Comparison of ENCODE assay signal across 16 mouse cellular contexts in the genomic region with DNA sequence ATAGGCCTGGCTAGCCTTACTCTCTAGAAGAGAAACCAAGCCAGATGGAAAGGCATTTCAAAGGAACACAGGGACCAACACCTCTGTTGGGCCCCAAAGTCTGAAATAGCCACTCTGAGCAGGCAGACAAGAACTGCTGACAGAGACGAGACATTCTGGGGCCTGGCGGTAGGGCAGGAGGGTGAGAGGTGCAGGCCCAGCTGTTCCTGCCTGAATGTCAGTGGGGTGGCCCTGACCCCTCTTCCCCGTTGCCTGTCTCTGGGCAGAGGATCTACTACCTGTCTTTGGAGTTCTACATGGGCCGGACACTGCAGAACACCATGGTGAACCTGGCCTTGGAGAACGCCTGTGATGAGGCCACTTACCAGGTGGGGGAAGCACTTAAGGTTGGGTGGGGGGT. TPM values are rescaled to one million over a fixed set of nuclear protein-coding genes. Genes with fewer than 3 reads are reported as not detected.
DNase-seq lines count a peak whose midpoint lies in the region; ATAC-seq lines count a peak whose summit lies in the region.
"Had no signal": no experiment of that assay in that cellular context is flagged by ENCODE, and none has a peak within 500 bp of the region (broad histone marks: within the 10 kb centered on the region; RNA-seq: fewer than 3 reads in every experiment).

No protein-coding gene starts in this region.

- no peak for DNase-seq in heart, postnatal 14 days
- no peak for DNase-seq in kidney, adult 9 months
- DNase-seq: cerebellum, postnatal 10 days; kidney, adult 8-10 months; liver, embryonic 13.5 days had no signal

- H3K4me1 ChIP-seq in heart, embryonic 14.5 days (ENCODE audit: control insufficient read depth in 2 of 2, insufficient read depth in 2 of 2, low read length in 2 of 2): peaks cover 30 to 52% of the 10 kb centered on the region in 2 experiments
- peaks cover 69% of the 10 kb centered on the region for H3K4me1 ChIP-seq in kidney, embryonic 15.5 days
- peaks cover 6% of the 10 kb centered on the region for H3K4me1 ChIP-seq in brown adipose tissue, adult 24 weeks (ENCODE audit: control insufficient read depth, insufficient read depth, insufficient read length, low read length)
- H3K4me1 ChIP-seq in embryonic facial prominence, embryonic 15.5 days: peaks cover 33% of the 10 kb centered on the region

- H3K9me3 ChIP-seq in heart, embryonic 14.5 days (ENCODE audit: control insufficient read depth, low read length): no peaks in the 10 kb centered on the region
- H3K9me3 ChIP-seq in kidney, embryonic 15.5 days (replicated peaks): no peaks in the 10 kb centered on the region
- H3K9me3 ChIP-seq in embryonic facial prominence, embryonic 15.5 days (replicated peaks): no peaks in the 10 kb centered on the region
- H3K9me3 ChIP-seq: forebrain, embryonic 12.5 days; G1E; liver, embryonic 13.5 days; neural tube, embryonic 13.5 days; stomach, embryonic 15.5 days had no signal

- H3K27ac ChIP-seq in heart, embryonic 14.5 days (replicated peaks in 1 of 2; ENCODE audit: control insufficient read depth in 1 of 2, insufficient read depth in 1 of 2, low read depth in 2 of 2, low read length in 2 of 2): peak overlapping the region; percentile 89 to 94
- H3K27ac ChIP-seq in kidney, embryonic 15.5 days: peak overlapping the region; percentile 87
- no peak overlapping the region for H3K27ac ChIP-seq in brown adipose tissue, adult 24 weeks (replicated peaks; ENCODE audit: low read depth, low read length)
- no peak overlapping the region for H3K27ac ChIP-seq in embryonic facial prominence, embryonic 15.5 days (replicated peaks)
- H3K27ac ChIP-seq: forebrain, embryonic 12.5 days; hindbrain, embryonic 14.5 days; left cerebral cortex, adult 2 months; liver, embryonic 13.5 days; neural tube, embryonic 13.5 days; stomach, embryonic 15.5 days had no signal

- ATAC-seq in heart, embryonic 14.5 days (ENCODE audit: insufficient number of reproducible peaks, insufficient read depth, low FRiP score, low read depth): no peak
- no peak for ATAC-seq in kidney, embryonic 15.5 days (replicated peaks; ENCODE audit: low FRiP score)
- ATAC-seq in embryonic facial prominence, embryonic 15.5 days (ENCODE audit: insufficient number of reproducible peaks, low FRiP score, low TSS enrichment, low read depth): no peak
- no peak for ATAC-seq in activated CD4-positive, CD25-positive, alpha-beta regulatory T cell, adult 4 months

- peak overlapping the region; percentile 48 to 49 for H3K4me3 ChIP-seq in heart, embryonic 14.5 days (ENCODE audit: control insufficient read depth in 1 of 2, insufficient read depth in 1 of 2, low read depth in 1 of 2, low read length in 2 of 2)
- 0 out of 2 replicates have a peak overlapping the region, but pooled peaks have one; percentile 5 for H3K4me3 ChIP-seq in kidney, embryonic 15.5 days (replicated peaks)
- peak overlapping the region; percentile 46 for H3K4me3 ChIP-seq in brown adipose tissue, adult 24 weeks (ENCODE audit: insufficient read depth, low read depth, low read length)
- H3K4me3 ChIP-seq in embryonic facial prominence, embryonic 15.5 days (replicated peaks): no peak overlapping the region
- H3K4me3 ChIP-seq: forebrain, embryonic 12.5 days; left cerebral cortex, adult 2 months; liver, embryonic 13.5 days; neural tube, embryonic 13.5 days; stomach, embryonic 15.5 days had no signal

- intact Hi-C loops in heart, postnatal 14 days (cut with DNase I): no loop called here

- no peaks in the 10 kb centered on the region for H3K27me3 ChIP-seq in heart, embryonic 14.5 days (ENCODE audit: control insufficient read depth, insufficient read depth, low read length)
- no peaks in the 10 kb centered on the region for H3K27me3 ChIP-seq in kidney, embryonic 15.5 days
- H3K27me3 ChIP-seq in embryonic facial prominence, embryonic 15.5 days: 0 out of 2 replicates have a peak, but pooled peaks cover 4% of the 10 kb centered on the region
- H3K27me3 ChIP-seq: neural tube, embryonic 13.5 days; stomach, embryonic 15.5 days had no signal

- peak overlapping the region; percentile 80 for H3K9ac ChIP-seq in heart, embryonic 14.5 days (ENCODE audit: low read length)
- H3K9ac ChIP-seq in kidney, embryonic 15.5 days: no peak overlapping the region
- H3K9ac ChIP-seq in embryonic facial prominence, embryonic 15.5 days: no peak overlapping the region
- H3K9ac ChIP-seq: forebrain, embryonic 12.5 days; hindbrain, embryonic 14.5 days; liver, embryonic 13.5 days; neural tube, embryonic 13.5 days; stomach, embryonic 15.5 days had no signal

- peak overlapping the region; percentile 83 for H3K4me2 ChIP-seq in heart, embryonic 14.5 days (ENCODE audit: low read length)
- H3K4me2 ChIP-seq in kidney, embryonic 15.5 days: peak overlapping the region; percentile 44
- 0 out of 2 replicates have a peak overlapping the region, but pooled peaks have one; percentile 3 for H3K4me2 ChIP-seq in embryonic facial prominence, embryonic 15.5 days (replicated peaks)
- H3K4me2 ChIP-seq: forebrain, embryonic 12.5 days; hindbrain, embryonic 14.5 days; liver, embryonic 13.5 days; neural tube, embryonic 13.5 days had no signal

- WGBS in heart, embryonic 14.5 days: 35% methylated on average over 5 of the region's 5 CpGs
- WGBS in kidney, embryonic 15.5 days: 69% methylated on average over 5 of the region's 5 CpGs
- 79% methylated on average over 5 of the region's 5 CpGs for WGBS in embryonic facial prominence, embryonic 15.5 days

- peaks cover 43% of the 10 kb centered on the region for H3K36me3 ChIP-seq in heart, embryonic 14.5 days (ENCODE audit: control insufficient read depth, insufficient read depth, low read length)
- no peaks in the 10 kb centered on the region for H3K36me3 ChIP-seq in kidney, embryonic 15.5 days
- no peaks in the 10 kb centered on the region for H3K36me3 ChIP-seq in embryonic facial prominence, embryonic 15.5 days
- H3K36me3 ChIP-seq: liver, embryonic 13.5 days; stomach, embryonic 15.5 days had no signal

RNA-seq across cellular contexts. Expression of a gene that starts 1.2 kb away (rescaled TPM):
- 225 and 226 TPM in 2 replicates for polyA plus RNA-seq in heart, embryonic 14.5 days (2014; fragmentation: Nextera tagmentation; extraction: Ambion mirVana)
- total RNA-seq in heart, postnatal 14 days (2021): 100 to 1,000 TPM; 824 to 866 TPM
- 28.2 and 30.4 TPM in 2 replicates for polyA plus RNA-seq in kidney, embryonic 15.5 days (2015; fragmentation: Nextera tagmentation; extraction: Ambion mirVana)
- 28.7 and 48.3 TPM in 2 replicates for polyA plus RNA-seq in brown adipose tissue, adult 24 weeks (2012; ENCODE audit: insufficient read depth, insufficient read length, missing spikeins)
- 35.6 and 38.9 TPM in 2 replicates for polyA plus RNA-seq in embryonic facial prominence, embryonic 15.5 days (2015; fragmentation: Nextera tagmentation; extraction: Ambion mirVana)
- polyA plus RNA-seq in activated CD4-positive, CD25-positive, alpha-beta regulatory T cell, adult 4 months (2017; shearing (Covaris generic)): 1 to 10 TPM; 3.7 to 8.0 TPM

RNA-seq across cellular contexts. Expression of a gene that starts 13.7 kb away (rescaled TPM):
- 44.8 and 48.9 TPM in 2 replicates for polyA plus RNA-seq in heart, embryonic 14.5 days (2014; fragmentation: Nextera tagmentation; extraction: Ambion mirVana)
- 10 to 100 TPM; 66.6 to 70.7 TPM for total RNA-seq in heart, postnatal 14 days (2021)
- 89.5 and 97.6 TPM in 2 replicates for polyA plus RNA-seq in kidney, embryonic 15.5 days (2015; fragmentation: Nextera tagmentation; extraction: Ambion mirVana)
- 38.9 and 50.2 TPM in 2 replicates for polyA plus RNA-seq in brown adipose tissue, adult 24 weeks (2012; ENCODE audit: insufficient read depth, insufficient read length, missing spikeins)
- polyA plus RNA-seq in embryonic facial prominence, embryonic 15.5 days (2015; fragmentation: Nextera tagmentation; extraction: Ambion mirVana): 39.9 and 45.0 TPM in 2 replicates
- 100 to 1,000 TPM; 128 to 133 TPM for polyA plus RNA-seq in activated CD4-positive, CD25-positive, alpha-beta regulatory T cell, adult 4 months (2017; shearing (Covaris generic))

RNA-seq across cellular contexts. Expression of a gene that starts 21.9 kb away (rescaled TPM):
- polyA plus RNA-seq in heart, embryonic 14.5 days (2014; fragmentation: Nextera tagmentation; extraction: Ambion mirVana): 86.9 and 93.1 TPM in 2 replicates
- total RNA-seq in heart, postnatal 14 days (2021): 100 to 1,000 TPM; 102 to 105 TPM
- polyA plus RNA-seq in kidney, embryonic 15.5 days (2015; fragmentation: Nextera tagmentation; extraction: Ambion mirVana): 155 and 165 TPM in 2 replicates
- 47.9 and 56.8 TPM in 2 replicates for polyA plus RNA-seq in brown adipose tissue, adult 24 weeks (2012; ENCODE audit: insufficient read depth, insufficient read length, missing spikeins)
- polyA plus RNA-seq in embryonic facial prominence, embryonic 15.5 days (2015; fragmentation: Nextera tagmentation; extraction: Ambion mirVana): 132 and 145 TPM in 2 replicates
- polyA plus RNA-seq in activated CD4-positive, CD25-positive, alpha-beta regulatory T cell, adult 4 months (2017; shearing (Covaris generic)): 10 to 100 TPM; 47.6 to 48.6 TPM

RNA-seq across cellular contexts. Expression of a gene that starts 33.1 kb away (rescaled TPM):
- polyA plus RNA-seq in heart, embryonic 14.5 days (2014; fragmentation: Nextera tagmentation; extraction: Ambion mirVana): 0.12 and 0.66 TPM in 2 replicates
- 1 to 10 TPM; 5.2 to 5.9 TPM for total RNA-seq in heart, postnatal 14 days (2021)
- 6.3 TPM in 2 replicates for polyA plus RNA-seq in kidney, embryonic 15.5 days (2015; fragmentation: Nextera tagmentation; extraction: Ambion mirVana)
- 1.1 and 2.3 TPM in 2 replicates for polyA plus RNA-seq in brown adipose tissue, adult 24 weeks (2012; ENCODE audit: insufficient read depth, insufficient read length, missing spikeins)
- polyA plus RNA-seq in embryonic facial prominence, embryonic 15.5 days (2015; fragmentation: Nextera tagmentation; extraction: Ambion mirVana): 1.7 and 1.8 TPM in 2 replicates
- under 1 TPM in 1 of 2 experiments, not detected in 1; 0.16 TPM for polyA plus RNA-seq in activated CD4-positive, CD25-positive, alpha-beta regulatory T cell, adult 4 months (2017; shearing (Covaris generic))

RNA-seq across cellular contexts. Expression of a gene that starts 44.5 kb away (rescaled TPM):
- 9.0 and 13.0 TPM in 2 replicates for polyA plus RNA-seq in heart, embryonic 14.5 days (2014; fragmentation: Nextera tagmentation; extraction: Ambion mirVana)
- 10 to 100 TPM; 56.3 TPM for total RNA-seq in heart, postnatal 14 days (2021)
- 18.7 and 21.9 TPM in 2 replicates for polyA plus RNA-seq in kidney, embryonic 15.5 days (2015; fragmentation: Nextera tagmentation; extraction: Ambion mirVana)
- 7.9 and 14.0 TPM in 2 replicates for polyA plus RNA-seq in brown adipose tissue, adult 24 weeks (2012; ENCODE audit: insufficient read depth, insufficient read length, missing spikeins)
- 15.6 and 16.7 TPM in 2 replicates for polyA plus RNA-seq in embryonic facial prominence, embryonic 15.5 days (2015; fragmentation: Nextera tagmentation; extraction: Ambion mirVana)
- polyA plus RNA-seq in activated CD4-positive, CD25-positive, alpha-beta regulatory T cell, adult 4 months (2017; shearing (Covaris generic)): 100 to 1,000 TPM in 1 of 2 experiments, 10 to 100 TPM in 1; 82.0 to 116 TPM

Comparison
In these comparisons a context has a peak if more than half of its experiments do, and no peak if none do; other contexts are left out.
1. H3K27ac ChIP-seq: peak in heart, embryonic 14.5 days (2 of 2) and kidney, embryonic 15.5 days (single experiment); none in brown adipose tissue, adult 24 weeks (single experiment) and embryonic facial prominence, embryonic 15.5 days (single experiment).
2. H3K4me2 ChIP-seq: peak in every context shown above with its lines; median percentile 83 in heart, embryonic 14.5 days; 44 in kidney, embryonic 15.5 days; 3 in embryonic facial prominence, embryonic 15.5 days.